Comparison of ENCODE assay signal across 27 mouse cellular contexts in the genomic region with DNA sequence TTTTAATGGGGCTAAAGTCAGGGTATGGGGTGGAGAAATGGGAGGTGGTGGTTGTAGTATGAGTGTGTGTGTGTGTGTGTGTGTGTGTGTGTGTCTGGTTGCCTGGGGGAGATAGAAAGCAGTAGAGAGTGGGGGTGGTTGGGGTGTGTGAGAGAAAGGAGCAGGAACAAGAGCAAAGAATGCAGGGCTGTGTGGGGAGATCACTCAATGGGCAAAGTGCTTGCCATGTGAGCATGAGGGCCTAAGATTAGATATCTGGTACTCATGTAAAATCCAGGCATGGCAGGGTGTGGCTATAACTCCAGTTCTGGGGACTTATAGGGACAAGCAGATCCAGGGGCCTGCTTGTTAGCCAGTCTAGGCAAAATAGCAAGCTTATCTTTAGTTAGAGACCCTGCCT.
DNase-seq lines count a peak whose midpoint lies in the region; ATAC-seq lines count a peak whose summit lies in the region.
"Had no signal": no experiment of that assay in that cellular context is flagged by ENCODE, and none has a peak within 500 bp of the region (broad histone marks: within the 10 kb centered on the region; RNA-seq: fewer than 3 reads in every experiment).

No protein-coding gene starts in this region.

- no peak overlapping the region for H3K27ac ChIP-seq in heart, embryonic 14.5 days (replicated peaks in 1 of 2; ENCODE audit: control insufficient read depth in 1 of 2, insufficient read depth in 1 of 2, low read depth in 2 of 2, low read length in 2 of 2)
- H3K27ac ChIP-seq: embryonic facial prominence, embryonic 12.5 days; forebrain, embryonic 15.5 days; hindbrain, embryonic 13.5 days; limb, embryonic 10.5 days; limb, embryonic 15.5 days; liver, embryonic 13.5 days; neural tube, embryonic 12.5 days had no signal

- peaks cover 4 to 10% of the 10 kb centered on the region in 2 experiments; a peak in 2 of 4 replicates for H3K4me1 ChIP-seq in heart, embryonic 14.5 days (ENCODE audit: control insufficient read depth in 2 of 2, insufficient read depth in 2 of 2, low read length in 2 of 2)
- H3K4me1 ChIP-seq: embryonic facial prominence, embryonic 12.5 days; limb, embryonic 15.5 days; liver, embryonic 13.5 days; neural tube, embryonic 12.5 days had no signal

- ATAC-seq in heart, embryonic 14.5 days (ENCODE audit: insufficient number of reproducible peaks, insufficient read depth, low FRiP score, low read depth): peak; percentile 81
- ATAC-seq: forebrain, embryonic 15.5 days; midbrain, embryonic 16.5 days had no signal

- no peaks in the 10 kb centered on the region for H3K9me3 ChIP-seq in heart, embryonic 14.5 days (ENCODE audit: control insufficient read depth, low read length)
- H3K9me3 ChIP-seq: embryonic facial prominence, embryonic 12.5 days; forebrain, embryonic 15.5 days; hindbrain, embryonic 13.5 days; limb, embryonic 10.5 days; limb, embryonic 15.5 days; liver, embryonic 13.5 days; neural tube, embryonic 12.5 days had no signal

- no peak overlapping the region for H3K4me2 ChIP-seq in heart, embryonic 14.5 days (ENCODE audit: low read length)
- H3K4me2 ChIP-seq: embryonic facial prominence, embryonic 12.5 days; forebrain, embryonic 15.5 days; hindbrain, embryonic 13.5 days; limb, embryonic 15.5 days; liver, embryonic 13.5 days; midbrain, embryonic 11.5 days; neural tube, embryonic 12.5 days had no signal

- H3K36me3 ChIP-seq in heart, embryonic 14.5 days (ENCODE audit: control insufficient read depth, insufficient read depth, low read length): no peaks in the 10 kb centered on the region
- H3K36me3 ChIP-seq: embryonic facial prominence, embryonic 12.5 days; forebrain, embryonic 15.5 days; hindbrain, embryonic 13.5 days; limb, embryonic 10.5 days; limb, embryonic 15.5 days; liver, embryonic 13.5 days; neural tube, embryonic 12.5 days had no signal

- no peak overlapping the region for H3K9ac ChIP-seq in heart, embryonic 14.5 days (ENCODE audit: low read length)
- H3K9ac ChIP-seq: embryonic facial prominence, embryonic 12.5 days; forebrain, embryonic 15.5 days; hindbrain, embryonic 13.5 days; limb, embryonic 15.5 days; liver, embryonic 13.5 days; neural tube, embryonic 12.5 days had no signal

- H3K27me3 ChIP-seq in heart, embryonic 14.5 days (ENCODE audit: control insufficient read depth, insufficient read depth, low read length): no peaks in the 10 kb centered on the region
- H3K27me3 ChIP-seq: embryonic facial prominence, embryonic 12.5 days; forebrain, embryonic 15.5 days; hindbrain, embryonic 13.5 days; limb, embryonic 15.5 days; liver, embryonic 13.5 days; neural tube, embryonic 12.5 days had no signal

- no peak overlapping the region for H3K4me3 ChIP-seq in heart, embryonic 14.5 days (ENCODE audit: control insufficient read depth in 1 of 2, insufficient read depth in 1 of 2, low read depth in 1 of 2, low read length in 2 of 2)
- H3K4me3 ChIP-seq: embryonic facial prominence, embryonic 12.5 days; forebrain, embryonic 15.5 days; hindbrain, embryonic 13.5 days; limb, embryonic 10.5 days; limb, embryonic 15.5 days; liver, embryonic 13.5 days; neural tube, embryonic 12.5 days had no signal

- DNase-seq in heart, adult 18-20 months: peak; percentile 6 to 13
- peak; percentile 1 for DNase-seq in heart, adult 8-10 months (ENCODE audit: low spot score)
- DNase-seq in heart, postnatal 4 days: peak; percentile 40
- DNase-seq in lung, postnatal 4 days: no peak
- no peak for DNase-seq in cerebellum, adult 11-12 months
- DNase-seq in lung, postnatal 25 days (ENCODE audit: low spot score): no peak
- DNase-seq: adrenal gland, adult 8-10 months; B cell, adult 2 months; cerebellum, adult 9-10 months; cerebellum, postnatal 36 days; kidney, adult 18-20 months; kidney, postnatal 36 days; liver, embryonic 13.5 days; lung, adult 2 months; lung, postnatal 14 days; right cerebral cortex, adult 18-20 months; spleen, adult 18-20 months; thymus, postnatal 14 days had no signal

Comparison
In these comparisons a context has a peak if more than half of its experiments do, and no peak if none do; other contexts are left out.
1. DNase-seq: peak in heart, adult 18-20 months (2 of 2), heart, adult 8-10 months (single experiment) and heart, postnatal 4 days (single experiment); none in lung, postnatal 4 days (0 of 2), cerebellum, adult 11-12 months (single experiment) and lung, postnatal 25 days (single experiment).